Mouse (Mus musculus): Measurements from ENCODE around the gene Pepd.

The Pepd gene

DNA sequence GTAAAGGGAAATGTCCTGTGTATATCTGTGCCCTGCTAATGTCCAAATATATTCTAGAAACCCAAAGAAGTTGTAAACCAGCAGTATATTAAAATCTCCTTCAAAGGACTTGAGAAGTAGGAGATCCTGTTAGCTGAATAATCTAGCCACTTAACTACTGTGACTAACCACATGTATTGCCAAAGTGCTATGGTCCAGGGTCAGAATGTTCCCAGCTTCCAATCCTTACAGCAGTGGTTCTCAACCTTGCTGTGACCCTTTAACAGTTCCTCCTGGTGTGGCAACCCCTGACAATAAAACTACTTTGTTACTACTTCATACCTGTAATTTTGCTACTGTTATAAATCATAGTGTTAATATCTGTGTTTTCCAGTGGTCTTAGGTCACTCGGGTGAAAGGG is 146.2 kb downstream of the Pepd start:
- no peak for DNase-seq

DNA sequence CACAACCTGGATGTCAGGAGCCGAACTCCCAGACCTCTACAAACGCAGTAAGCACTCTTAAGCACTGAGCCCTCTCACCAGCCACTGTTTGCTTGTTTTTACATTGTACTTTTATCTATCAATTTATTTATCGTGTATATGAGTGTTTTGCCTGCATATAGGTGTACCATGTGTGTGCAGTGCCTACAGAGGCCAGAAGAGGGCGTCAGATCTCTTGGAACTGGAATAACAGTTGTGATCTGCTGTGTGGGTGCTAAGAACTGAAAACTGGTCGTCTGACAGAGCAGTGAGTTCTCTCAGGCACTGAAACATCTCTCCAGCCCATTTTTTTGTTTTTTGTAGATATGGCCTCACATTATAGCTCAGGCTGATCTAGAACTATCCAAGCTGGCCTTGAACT is 147.3 kb downstream of the Pepd start:
- DNase-seq: no peak

DNA sequence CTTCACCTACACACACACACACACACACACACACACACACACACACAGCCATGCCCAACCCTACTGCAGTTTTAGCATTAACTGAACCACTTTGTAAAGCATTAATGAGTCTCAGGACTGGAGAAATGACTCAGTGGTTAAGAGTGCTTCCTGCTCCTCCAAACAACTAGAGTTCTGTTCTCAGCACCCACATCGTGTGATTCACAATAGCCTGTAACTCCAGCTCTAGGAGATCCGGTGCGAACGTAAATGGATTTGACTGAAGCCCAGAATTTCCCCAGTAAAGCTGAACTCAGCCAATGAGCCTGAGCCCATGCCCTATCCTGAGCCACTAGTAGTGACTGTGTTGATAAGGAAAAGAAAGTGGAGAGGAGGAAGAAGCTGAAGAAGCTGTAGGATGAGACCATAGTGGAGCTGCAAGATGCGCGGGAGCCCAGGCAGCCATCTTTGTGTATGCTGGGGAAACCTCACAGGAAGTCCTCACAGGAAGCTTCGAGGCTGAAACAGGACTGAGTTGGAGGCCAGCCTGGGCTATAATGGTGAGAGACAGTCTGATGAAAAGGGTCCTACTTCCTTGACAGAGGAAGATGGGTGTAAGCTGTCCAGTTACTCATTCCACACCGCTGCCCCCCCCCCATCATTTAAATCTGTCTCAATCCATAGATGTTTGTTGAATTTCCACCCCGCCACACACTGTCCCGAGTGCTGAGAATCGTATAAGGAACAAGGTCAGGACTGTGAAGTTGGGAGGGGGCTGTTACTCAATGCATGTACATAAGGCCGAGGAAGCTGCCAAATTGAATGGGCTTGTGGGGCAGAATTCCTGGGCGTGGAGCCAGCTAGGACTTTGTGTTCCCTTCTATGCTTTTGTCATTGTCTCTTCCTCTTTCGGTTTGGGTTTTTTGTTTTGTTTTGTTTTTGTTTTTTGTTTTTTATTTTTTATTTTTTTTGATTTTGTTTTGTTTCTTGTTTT is 152.4 kb downstream of the Pepd start:
- peak; percentile 63 for DNase-seq

DNA sequence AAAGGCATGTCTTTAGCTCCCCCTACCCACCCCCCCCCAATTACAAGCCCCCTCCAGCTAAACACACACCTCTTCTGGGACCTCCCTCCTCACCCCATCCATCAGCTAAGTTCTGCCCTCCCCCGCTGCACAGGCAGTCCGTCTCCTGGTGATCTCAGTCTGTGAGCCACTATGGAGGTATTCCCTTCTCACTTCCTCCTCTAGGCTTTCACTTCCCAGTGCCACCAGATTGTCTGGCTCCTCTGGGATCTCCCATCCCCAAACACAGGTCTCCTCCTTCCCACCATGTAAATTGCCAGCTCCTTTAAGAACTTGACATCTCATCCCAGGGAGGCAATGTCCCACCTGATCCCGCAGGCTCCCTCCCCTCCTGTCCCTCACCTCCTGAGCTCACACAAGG is 153.8 kb downstream of the Pepd start:
- DNase-seq: no peak

DNA sequence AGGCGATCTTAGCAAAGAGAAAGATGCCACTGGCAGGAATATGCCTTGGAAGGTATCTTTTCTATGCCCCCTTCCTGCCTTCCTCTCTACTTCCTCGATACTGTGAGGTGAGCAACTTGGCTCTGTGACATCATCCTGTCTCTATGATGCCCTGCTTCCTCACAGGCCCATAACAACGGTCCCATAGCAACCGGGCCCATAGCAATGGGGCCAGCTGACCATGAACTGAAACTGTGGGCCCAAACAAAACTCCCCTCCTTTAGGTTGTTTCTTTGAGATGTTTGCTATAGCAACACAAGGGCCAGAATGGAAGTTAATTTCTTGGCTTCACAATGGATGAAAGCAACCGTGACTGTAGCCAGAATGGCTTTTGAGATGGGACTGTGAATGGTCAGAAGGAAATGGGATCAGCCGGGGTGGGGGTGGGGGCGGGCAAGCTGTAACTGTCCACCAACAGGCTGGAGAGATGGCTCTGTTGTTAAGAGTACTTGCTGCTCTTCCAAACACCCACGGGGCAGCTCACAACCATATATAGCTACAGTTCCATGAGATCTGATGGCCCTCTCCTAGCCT is 154.5 kb downstream of the Pepd start:
- DNase-seq: no peak

DNA sequence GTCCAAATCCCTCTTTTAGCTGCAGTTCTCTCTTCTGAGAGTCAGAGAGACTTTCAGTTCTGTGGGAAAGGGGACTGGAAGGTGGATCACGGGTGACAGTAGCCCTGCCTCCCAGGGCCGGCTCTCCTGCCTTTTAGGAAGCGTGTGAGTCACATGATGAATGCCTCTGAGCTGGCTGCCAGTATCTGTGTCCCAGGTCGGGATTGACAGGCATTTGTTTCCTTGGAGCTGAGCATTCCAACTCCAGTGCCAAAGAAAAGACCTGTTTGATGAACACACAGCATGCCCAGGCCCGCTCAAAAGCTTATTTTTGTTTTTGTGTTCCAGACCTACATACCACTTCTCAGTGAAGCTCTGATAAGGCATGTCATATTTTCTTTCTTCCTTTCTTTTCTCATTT is 164.5 kb downstream of the Pepd start:
- DNase-seq: peak; percentile 24

DNA sequence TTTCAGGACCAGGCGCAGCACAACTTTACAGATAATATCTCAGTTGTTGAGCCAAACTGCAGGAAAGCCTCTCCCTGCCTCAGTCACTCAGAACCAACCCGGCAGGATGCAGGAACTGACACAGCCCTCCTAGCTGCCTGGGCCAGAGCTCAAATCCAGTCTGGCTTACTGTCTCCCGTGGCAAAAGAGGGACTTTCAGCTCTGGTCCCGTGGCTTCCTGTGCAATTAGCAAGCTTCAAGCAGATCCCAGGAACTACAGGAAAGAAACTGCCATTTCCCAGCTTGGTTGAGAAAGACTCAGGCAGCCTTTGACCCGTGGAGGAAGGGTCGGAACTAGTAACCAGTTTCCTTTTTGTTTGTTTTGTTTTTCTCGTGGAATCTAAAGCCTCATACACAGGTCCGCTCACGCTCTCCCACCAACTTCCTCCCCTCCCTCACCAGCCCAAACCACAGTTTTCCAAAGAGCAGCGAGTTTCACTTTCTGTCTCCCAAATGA is 168.7 kb downstream of the Pepd start:
- peak; percentile 79 for DNase-seq

DNA sequence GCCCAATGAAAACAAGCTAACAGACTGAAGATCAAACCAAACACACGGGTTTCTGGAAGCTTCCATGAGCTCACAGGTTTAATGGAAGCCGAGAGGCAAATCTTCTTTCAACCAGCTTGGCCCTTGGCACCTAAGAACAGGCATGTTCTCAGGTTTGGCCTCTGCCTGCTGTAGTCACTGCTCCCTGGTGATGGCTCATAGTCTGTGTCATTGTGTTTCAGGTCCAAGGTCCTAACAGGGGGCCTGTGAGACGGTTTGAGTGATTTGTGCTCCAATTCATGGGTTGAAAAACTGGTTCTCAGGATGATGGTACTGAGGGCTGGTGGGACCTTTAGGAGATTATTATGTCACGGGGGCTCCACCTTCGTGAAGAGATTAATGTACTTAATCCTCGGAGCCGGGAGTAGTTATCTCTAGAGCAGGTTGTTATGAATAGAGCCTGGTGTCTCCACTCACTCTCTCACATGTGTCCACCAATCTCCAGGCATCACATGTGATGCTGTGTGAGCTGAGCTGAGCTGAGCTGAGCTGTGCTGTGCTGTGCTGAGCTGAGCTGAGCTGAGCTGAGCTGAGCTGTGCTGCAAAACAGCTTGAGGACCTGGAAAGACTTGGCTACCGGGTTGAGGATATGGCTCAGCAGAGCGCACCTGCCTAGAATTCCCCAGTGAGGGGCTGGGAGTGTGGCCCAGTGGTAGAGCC is 169.4 kb downstream of the Pepd start:
- DNase-seq: no peak

DNA sequence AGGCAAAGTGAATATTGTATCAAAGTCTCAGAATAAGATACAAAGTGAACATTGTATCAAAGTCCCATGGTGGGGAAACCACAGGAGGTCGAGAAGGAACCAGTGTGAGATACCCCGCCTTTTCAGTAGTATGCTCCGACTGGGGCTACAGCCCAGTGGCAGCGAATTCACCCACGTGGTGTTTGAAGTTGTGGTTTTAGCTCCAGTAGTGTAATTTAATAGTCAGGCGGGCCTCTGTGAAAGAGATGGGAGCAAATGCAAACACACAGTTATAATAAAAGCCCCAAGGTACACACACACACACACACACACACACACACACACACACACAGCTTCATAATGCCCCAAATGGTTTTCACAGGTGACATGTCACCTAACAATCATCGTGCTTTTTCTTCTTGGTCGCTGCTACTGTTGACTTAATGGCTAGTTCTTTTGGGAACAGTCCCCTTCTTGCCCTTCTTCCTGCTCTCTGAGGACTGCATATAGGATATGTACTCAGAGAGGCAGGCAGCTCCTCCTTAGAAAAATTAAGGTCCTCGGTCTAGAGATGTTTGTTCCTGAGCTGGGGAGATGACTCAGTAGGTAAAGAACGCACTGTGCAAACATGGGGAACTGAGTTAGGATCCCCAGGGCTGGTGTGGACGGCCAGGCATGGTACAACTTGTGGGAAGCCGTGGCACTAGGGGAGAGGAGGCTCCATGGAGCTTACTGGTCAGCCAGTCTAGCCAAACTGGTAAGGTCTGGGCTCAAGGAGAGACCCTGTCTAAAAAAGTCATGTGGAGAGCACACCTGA is 172.6 kb downstream of the Pepd start:
- no peak for DNase-seq

DNA sequence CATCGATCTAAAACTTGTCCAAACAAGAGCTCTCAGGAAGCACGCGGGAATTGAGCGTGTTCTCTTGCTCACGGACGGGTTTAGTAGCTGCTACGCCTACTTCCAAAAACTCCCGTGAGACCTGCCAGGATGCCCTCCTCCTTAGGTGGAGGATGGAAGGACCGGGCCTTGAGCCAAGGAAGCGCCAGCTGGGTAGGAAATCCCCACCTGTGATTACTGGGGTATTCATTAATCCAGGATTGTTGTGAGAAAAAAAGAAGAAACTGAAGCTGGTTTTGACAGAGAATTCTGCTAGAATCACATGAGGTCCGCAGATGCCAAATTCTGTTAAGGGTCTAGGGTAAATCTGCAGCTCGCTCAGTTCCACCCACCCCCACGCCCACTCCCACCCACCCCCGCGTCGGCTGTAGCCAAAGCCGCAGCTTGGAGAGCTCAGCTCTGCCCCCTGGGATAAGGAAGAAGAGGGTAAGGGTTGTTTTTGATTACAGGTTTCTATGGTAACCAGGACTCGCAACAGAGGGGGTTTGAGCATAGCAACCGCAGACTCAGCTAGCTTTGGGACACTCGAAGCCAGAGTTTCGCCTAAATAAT is 174.2 kb downstream of the Pepd start:
- peak; percentile 57 for DNase-seq

DNA sequence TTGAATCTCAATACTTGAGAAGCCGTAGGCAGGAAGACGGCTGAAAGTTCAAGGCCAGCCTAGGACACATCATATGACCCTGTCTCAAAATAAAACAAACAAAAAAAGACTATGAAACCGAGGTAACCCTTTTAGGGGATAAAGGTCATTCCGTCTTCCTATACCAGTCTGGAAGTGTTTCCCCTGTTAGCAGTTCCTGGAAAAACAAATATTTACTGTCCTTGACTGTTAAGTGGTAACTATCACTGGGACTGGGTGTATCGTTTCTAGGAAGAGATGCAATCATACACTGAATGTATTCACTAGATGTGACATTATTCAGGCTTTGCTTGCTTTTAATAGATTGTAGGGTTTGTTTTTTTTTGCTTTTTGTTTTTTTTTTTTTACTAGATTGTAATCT is 178.4 kb downstream of the Pepd start:
- DNase-seq: no peak

All from kidney, postnatal 14 days (tissue).